Mouse (Mus musculus): ENCODE results near the gene Ptprb. TPM values are rescaled to one million over a fixed set of nuclear protein-coding genes. Genes with fewer than 3 reads are reported as not detected.

Gene Ptprb
- total RNA-seq, 4 experiments from 2014 or later = 40.5 to 66.0 (median 57.0) TPM

DNA sequence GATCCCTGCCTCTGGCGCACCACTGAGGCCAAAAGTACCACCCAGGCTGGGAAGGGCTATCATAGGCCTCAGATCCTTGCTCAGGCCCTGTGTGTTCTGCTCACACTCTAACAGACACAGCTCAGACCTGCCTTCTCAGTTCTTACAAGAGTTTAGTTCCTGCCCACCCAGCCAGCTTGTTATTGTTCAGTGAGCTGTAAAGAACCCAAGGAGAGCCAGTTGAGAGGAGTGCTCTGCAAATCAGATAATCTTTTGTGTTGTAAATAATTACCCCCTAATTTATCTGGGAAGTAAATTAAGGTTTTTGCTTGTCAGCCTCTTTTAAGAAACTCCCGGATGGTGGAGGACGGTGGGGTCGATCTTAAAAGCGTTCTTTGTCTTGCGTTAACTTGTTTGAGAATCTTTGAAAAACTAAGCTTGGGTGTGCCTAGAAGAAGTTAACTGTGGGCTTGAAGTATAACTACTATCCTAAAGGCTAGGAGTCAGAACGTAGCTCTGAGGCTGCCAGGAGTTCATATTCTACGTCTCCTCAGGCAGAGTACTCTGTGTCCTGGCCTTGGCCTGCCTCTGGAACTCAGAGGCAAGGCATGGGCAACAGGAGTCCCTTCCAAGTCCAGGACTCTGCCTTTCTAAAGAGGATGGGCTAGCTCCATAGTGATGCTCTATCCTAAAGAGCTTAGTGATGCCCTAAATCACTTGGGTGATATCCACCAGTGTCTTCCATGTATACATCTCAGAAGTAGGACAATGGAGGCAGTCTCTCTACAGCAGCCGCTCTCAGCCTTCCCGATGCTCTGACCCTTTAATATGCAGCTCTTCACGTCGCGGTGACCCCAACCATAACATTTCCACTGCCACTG is 107.7 kb downstream of the Ptprb start:
- no peak for DNase-seq

DNA sequence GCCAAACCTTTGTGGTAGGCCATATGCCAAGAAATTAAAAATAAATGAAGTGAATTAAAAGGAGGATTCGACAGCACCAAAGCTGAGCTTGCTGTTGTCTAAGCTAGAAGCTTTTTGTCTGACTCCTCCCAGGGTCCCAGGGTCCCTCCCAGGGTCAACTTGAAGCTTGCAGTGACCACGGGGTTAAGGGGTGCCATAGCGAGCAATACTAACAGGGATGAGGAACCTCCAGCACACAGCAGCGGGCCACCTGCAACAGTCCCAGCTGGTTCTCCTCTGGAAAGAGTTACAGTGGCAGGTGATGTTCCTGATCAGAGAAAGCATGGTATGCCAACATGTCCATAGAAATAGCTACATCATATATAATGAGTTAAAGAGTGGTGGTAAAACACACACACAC is 109.1 kb downstream of the Ptprb start:
- no peak for DNase-seq

DNA sequence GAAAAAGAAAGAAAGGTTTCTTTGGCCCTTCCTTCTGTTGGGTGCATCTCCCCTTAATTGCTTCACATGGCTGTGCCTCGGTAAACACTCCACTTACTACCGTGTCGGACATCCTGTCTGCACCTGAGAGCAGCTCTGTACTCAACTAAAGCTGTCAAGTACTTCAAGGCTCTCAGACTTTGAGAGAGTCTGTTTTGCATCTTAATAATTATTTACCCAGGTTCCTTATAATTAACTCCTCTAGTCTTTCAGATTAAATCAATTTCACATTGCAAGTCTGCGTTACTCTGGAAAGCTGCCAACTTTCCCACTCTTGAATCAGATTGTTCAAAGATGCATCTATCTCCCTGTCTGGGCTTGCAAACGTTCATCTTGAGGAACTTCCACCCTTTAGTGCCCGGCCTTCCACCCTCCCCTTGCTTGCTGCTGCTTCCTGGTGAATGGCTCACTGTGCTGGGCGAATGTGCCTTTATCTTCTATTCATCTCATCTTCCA is 111.1 kb downstream of the Ptprb start:
- no peak for DNase-seq

DNA sequence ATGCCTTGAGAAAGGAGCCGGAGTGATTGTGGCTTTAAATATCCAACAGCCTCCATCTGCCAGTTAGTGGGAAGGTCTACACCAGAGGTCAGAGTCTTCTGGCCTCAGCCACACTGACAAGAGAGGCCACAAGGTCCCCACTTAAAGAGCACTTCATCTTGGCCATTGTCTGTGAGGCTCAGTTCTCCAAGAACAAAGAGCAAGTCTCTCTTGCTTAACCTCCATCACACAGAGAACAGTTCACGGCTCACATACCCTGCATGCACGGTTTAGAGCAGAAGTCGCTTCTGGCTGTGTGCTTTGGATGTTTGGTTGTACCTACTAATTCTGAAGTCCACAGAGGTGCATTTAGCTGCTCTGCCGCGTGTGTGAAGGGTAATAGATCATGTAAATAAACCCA is 113.5 kb downstream of the Ptprb start:
- DNase-seq = no peak

DNA sequence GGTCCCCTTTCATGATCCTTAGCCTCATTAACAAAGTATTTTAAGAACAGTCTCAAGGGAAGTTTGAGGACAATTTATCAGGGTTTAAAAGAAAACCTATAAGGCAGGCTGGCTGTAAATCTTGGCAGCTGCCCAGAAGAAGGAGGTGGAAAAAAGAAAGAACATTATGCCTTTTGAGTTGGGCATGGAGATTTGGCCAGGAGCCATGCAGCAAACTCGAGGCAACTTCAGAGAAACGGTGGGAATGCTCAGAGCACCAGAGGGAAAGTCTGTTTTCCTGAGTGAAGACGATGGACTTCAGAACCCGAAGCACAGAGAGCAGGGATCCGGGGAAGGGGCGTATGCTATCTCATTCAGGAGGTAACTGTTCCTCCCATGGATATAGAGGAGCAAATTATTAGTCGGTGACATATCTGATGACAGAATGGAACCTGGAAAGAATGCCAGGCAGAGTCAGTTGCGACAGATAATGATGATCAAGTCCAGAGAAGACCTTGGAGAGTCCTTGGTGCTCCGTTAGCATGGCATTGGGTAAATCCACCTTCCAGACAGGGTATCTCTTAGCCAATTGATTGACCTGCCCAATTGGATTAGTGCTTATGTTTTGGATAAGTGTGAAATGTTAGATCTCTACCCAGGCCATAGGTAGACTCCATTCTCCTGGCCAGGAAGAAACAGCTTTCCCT is 118.6 kb downstream of the Ptprb start:
- DNase-seq = peak; percentile 62

DNA sequence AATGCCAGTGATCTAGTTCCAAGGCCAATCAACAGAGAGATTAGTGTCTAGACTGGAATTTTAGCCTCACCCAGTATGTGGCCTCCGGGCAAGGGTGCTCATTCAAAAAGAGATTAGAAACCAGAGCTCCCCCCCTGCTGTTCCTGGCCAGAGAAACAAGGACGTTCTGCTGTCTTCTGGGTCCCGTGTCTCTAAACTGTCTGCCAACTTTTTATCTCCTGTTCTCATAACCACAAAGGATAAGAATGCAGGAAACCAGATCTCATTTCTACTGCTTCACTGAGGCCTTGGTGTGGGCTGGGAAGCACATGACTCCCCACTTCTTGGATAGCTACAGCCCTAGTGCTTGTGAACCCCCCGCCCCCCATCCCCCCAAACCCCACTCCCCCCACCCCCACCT is 119.3 kb downstream of the Ptprb start:
- DNase-seq = peak; percentile 77

DNA sequence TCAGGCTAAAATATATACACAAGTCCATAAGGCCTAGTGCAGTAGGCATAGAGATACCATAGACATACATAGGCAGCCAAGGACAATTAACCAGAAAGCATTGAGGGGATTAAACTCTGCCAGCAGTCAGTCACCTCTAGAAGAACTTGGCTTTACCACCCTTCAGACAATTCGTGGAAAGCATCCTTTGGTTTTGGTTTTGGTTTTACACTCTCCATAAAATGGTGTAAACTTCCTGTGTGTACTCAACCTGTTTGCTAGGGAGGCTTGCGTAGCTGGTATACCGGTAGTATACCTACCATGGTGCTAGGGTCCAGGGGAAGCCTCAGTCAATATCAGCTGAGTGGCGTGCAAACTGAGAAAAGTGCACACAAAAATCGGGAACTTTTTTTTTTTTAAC is 121.0 kb downstream of the Ptprb start:
- DNase-seq = no peak

DNA sequence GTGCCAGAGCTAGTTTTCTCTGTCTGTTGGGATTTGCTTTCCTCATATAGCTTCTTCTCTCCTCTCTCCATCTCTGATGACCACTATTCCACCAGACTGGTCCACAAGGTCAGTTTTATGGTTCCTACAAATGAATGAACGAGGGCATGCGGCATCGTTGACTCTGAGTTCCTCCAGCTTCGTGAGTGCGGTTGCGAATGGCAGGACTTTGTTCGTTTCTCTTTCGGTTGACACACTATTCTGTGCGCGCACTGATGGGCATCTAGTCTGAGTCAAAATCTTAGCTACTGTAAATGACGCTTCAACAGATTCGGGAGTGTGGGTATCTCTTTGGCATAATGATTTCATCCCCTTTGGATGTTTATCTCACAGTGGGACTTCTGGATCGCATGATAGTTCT is 121.6 kb downstream of the Ptprb start:
- DNase-seq = no peak

DNA sequence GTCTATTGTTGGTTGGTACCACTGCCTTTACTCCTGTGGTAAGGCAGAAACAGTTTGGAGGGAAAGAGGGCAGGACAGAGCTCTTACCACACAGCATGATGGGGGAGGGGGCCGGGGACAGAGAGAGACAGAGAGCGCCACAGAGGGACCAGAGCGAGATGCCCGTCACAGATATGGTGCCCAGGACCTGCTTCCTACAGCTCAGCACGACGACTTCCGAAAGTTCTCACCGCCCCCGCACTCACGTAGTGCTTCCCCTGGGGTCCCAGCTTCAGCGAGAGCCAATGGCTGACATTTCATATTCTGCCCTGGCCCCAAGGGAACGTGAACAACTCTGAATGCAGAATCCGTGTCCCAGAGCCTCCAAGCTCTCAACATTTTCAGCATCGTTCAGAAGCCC is 122.2 kb downstream of the Ptprb start:
- no peak for DNase-seq

DNA sequence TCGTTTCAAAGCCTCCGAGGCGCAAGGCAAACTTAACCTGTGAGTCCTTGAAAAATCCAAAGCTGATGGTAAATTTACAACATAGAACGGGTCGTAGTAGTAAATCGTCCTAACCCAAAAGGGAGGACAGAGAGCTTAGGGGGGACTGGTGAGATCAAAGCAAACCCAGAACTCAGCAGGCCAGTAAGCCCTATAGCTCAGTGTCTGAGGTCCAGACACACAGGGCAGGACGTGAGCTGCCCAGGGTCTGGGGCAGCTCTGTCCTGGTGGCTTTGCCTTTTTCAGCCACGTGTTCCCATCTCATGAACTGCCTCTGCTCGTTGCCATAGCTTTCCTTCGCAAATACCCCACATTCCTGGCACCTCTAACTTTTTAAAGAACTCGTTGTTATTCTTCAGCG is 122.7 kb downstream of the Ptprb start:
- DNase-seq = no peak

DNA sequence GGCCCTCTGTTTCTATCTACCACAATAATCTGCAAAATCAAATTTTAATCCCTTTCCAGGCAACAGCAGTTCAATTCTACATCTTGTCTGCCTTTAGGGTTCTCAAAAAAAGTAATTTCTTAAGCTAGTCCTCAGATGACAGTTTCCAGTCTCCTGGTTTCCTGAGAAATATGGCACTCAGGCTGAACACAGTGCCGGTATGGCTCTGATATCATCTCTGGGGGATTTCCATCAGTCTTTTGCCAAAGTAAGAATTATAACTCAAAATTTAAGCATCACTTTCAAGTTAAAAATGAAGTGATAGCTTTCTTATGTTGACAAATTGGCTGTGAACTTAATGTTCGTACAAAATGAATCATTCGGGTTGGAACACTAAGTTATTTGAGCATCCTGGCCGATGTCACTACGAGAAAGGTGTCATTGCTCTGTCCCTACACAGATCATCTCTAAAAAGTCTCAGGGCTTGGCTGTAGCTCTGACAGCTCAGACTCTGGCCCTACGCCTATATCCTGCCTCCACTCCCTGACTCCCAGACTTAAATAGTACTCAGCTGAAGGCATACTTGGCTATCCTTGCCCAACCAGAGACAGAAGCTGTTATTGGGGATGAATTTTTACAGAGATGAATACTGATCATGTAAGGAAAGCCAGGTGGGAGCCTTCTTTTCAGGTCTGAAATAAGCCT is 127.6 kb downstream of the Ptprb start:
- no peak for DNase-seq

DNA sequence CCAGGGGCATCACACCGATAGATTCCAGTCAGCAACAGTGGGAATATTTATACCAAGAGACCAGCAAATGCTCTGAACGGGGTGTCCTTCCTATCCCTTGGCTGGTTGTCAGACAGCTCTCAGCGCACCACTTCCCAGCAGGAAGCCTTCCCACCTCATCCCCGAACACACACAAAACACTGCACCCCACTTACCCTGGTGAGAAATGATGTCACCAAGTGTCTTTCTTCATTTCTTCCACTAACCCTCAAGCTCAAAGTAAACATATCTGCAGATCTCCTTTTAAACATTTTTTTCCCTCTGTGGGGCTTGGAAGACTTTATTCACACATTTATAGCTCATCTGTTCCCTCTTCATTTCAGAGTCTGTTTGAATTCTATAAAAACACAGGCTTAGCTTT is 128.4 kb downstream of the Ptprb start:
- no peak for DNase-seq

DNA sequence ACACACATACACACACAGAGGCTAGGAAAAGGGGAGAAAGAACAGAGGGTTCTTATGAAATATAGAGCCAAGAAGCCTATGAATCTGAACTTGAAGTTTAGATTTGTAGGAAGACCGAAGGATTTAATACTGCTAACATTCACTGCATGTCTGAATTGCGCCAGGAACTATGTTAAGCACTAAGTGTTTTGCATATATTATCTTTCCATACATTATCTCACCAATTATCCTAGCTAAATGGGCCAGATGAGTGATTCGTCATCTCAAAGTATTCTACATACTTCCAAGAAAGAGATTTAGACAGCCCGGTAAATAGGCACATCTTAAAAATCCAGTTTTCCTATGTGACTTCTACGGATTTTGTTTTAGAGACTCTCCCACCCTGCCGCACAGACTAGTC is 129.7 kb downstream of the Ptprb start:
- DNase-seq = no peak

DNA sequence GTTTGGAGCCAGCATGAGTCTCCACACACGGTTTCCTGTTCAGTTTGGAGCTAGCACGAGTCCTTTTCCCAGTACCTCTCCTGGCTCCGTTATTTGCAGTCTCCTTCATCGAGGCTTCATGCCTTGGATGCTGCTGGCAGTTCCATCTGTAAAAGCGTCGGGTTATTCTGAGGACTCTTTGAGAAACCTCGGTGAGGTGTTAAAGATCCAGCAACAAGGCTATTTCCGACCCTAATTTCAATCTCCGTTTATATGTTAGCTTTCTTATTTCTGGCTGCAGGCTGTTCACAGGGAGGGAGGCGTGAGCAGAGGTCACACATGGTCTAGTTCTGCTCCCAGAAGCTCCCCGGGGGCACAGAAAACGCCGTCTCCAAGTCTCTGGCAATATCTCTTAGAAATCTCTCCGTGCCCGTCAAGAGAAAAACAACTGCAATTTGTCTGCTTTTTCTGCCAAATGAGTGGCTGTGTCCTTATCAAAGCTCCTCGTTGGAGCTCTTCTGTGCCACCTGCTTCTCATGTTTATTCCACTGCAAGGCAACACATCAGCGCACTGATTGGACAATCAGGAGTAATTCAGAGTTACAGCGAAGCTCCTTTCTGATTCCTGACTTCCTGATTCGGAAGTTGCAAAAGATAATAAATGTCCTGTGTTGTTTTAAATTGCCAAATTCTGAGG is 132.5 kb downstream of the Ptprb start:
- no peak for DNase-seq

DNA sequence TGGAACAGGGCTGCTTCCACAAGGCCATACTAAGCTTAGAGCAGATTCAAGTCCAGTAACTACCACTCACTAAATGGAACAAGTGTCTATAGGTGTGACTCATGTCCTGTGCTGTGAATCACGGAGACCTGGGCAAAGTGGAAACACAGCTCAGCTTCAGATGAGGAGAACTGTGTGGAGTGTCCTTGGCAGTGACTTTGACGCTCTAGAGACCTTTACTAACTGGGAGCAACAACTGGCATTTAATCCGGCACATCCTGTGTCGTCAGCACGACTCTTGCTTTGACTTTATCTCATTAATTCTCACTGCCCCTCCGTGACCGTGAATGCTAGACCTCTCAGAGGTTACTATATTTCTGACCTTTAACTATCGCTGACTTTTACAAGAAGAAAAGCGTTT is 135.5 kb downstream of the Ptprb start:
- DNase-seq = peak; percentile 58

DNA sequence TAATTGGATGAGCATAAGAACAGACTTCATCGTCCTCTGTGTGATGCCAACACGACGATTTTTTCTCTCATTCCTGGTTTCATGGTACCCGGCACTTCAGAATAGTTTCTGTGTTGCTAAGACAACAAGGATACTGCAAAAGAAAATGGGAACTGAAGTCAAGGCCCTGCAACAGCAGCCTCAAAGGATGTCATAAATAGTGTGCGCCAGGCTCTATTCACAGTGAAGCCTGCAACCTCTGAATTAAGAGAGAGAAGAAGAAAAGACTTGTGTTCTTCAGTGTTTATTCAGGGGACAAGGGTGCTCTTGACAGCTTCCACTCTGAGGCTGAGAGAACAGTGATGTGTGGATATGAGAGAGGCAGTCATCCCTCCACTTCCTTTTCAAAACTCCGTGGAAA is 140.8 kb downstream of the Ptprb start:
- no peak for DNase-seq

DNA sequence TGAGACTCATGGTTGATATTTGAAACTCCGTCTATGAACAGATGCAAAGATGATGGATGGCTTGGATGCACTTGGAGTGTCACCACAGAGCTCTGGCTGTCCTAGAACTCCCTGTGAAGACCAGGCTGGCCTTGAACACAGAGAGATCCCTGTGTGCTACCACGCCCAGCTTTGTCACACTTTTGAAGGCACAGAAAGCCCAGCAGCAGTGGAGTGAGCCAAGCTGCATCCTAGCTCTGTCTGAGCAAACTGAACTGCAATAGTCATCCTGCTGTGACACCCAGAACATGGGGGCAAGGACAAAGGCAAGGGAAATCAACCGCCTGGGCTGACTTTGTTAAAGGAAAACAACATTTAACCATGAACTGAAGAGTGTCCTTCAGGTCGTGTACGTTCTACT is 141.4 kb downstream of the Ptprb start:
- peak; percentile 82 for DNase-seq

DNA sequence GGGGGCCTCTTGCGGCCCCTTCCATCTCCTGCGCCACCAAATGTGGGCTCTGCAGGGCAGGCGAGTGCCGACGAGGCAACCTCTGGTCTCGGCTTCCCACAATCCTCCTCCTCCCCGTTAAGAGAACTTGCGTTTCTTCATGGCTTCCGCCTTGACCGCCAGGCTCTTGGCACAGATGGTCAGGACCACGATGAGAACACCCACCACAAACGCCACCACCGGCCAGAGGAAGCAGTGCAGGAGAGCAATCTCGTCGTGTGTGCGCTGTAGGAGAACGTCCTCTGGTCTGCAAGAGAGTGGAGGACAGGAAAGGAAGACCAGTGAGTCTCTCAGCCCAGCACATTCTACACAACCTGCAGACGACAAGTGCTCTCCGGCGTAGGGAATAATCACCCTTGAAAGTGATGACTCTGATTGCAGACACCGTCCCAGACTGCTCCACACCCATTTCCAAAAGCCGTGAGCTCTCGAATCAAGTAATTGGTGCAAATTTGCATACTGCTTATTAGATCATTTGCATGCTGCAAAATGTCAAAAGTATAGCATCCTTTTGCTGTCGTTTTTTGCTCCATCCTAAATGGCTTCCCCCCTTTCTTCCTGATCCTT is 142.9 kb downstream of the Ptprb start:
- DNase-seq = no peak

DNA sequence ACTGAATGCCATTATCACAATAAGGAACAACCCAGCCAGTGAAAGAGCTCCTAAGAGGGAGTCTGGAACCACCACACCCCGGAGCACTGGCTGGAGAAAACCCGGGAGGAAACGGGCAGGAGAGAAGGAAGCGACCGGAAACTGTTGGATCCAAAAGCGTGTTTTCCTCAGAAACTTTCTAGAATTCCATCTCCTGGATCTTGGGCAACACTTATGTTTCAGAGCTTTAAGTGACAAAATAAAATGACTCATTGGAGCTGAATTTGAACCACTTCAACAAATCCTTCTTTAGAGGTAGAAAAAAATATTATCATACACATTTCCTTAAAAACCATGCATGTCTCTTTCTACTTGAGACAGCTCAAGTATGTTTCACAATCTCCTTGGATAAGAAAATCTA is 145.7 kb downstream of the Ptprb start:
- no peak for DNase-seq

DNA sequence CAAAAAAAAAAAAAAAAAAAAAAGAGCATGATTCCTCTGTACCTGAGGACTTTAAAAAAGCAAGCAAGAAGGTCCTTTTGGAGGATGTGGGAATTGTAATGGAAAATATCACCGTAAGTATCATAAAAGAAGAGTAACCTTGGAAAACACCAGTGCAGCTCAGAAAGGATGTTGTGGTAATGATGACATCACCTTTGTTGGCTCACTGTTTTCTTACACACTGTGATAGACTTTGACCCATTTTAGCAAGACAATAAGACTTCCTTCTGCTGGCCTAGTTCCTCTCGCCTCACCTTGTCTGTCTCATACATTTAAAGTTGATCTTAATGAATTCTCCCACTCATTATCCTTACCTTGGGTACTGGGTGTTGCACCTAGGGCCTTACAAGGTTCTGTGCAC is 147.2 kb downstream of the Ptprb start:
- no peak for DNase-seq

DNA sequence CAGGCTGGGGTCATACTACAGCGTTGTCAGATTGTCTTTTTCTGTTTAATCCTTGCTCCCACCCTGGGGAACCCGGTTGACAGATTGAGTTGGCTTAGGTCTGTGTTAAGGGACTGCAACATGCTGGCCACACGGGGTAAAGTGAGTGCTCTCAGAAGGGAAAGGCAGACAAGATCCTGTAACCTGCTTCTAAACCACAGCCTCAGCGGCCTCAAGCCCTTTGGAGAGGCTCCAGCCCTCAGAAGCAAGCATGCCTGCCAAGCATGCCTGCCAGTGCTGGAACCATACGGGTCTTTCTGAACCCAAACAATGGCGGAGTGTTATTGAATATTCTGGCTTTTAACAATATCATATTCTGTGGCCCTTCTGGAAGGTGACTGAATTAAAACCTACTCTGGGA is 149.6 kb downstream of the Ptprb start:
- DNase-seq = no peak

DNA sequence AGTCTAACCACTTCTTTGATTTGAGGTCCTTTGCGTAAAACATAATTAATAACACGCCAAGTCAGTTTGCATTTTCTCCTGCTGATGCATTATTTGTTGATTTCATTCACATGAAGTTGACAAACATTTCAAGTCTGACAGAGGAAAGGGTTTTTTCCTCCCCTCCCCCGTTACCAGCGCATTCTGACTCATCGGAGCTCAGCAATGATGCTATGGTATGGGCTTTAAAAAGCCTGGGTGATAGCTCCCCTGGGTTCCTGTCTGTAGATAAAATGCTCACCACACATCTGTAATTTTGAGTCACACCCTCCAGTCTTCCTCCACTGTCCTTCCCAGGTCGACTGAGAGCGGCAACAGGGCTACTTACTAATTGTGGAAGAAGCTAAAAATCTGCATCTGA is 150.9 kb downstream of the Ptprb start:
- no peak for DNase-seq
